In the genomic region with DNA sequence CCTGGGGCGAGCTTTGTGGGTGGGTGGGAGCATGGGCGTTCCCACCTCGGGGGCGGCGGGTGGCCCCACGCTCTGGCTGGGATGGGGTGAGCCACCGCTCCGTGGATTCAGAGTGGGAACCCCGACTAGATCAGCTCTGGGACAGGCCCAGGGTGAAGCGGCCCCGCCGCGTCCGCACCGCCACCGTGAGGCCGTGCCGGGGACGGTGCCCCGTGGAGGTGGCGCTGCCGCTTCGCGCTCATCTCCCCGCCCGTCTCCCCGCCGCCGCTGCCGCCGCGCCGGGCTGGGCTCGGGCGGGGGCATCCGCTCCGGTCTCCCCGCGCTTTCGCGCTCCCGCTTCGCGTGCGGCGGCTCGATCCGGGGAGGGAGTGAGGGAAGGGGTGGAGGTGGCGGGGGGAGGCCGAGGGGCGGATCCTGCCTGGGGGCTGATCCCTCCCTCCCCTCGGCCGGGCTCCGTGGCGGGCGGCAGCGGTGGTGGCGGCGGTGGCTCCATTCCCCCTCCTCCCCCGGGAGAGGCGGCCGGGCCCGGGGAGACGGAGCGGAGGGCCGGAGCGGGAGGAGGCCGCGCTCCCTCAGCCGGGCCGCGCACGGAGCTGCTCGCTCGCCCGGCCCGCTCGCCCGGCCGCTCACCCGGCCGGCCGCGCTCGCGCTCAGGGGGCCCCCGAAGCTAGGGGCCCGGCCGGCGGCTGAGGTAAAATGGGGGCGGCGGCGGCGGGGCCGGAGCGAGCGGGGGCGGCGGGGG, we compare ENCODE assay signal across 8 mouse cellular contexts. TPM values are rescaled to one million over a fixed set of nuclear protein-coding genes. Genes with fewer than 3 reads are reported as not detected.
A peak's percentile ranks its signal among the peaks of the same experiment; 100 is the strongest.
DNase-seq lines count a peak whose midpoint lies in the region; ATAC-seq and TF ChIP-seq lines count a peak whose summit lies in the region.

Gene Brpf3 (plus strand): TSS at position 420 of the 742 bp plus-strand sequence.

- peak within 1 kb of the TSS; percentile 79 for H3K4me3 ChIP-seq in gastrocnemius, adult 2 months
- peak within 1 kb of the TSS; percentile 81 for H3K4me3 ChIP-seq in hindbrain, embryonic 16.5 days (ENCODE audit: low read length)
- H3K4me3 ChIP-seq in macrophage (ENCODE audit: inconsistent target), result peak within 1 kb of the TSS; percentile 72

- POLR2A ChIA-PET in Patski (lab: Charles Lee), result interaction anchor here (0.7 to 2.3 kb wide), 3 partner anchors 12 to 109 kb away, joined by 3 to 4 read pairs (median 3); no protein-coding TSS in a partner anchor

- H3K9me3 ChIP-seq in hindbrain, embryonic 16.5 days (ENCODE audit: control insufficient read depth, low read length), result no peaks in the 10 kb centered on the region

- CTCF ChIA-PET in Patski (lab: Charles Lee), result no interaction called here

- H3K27ac ChIP-seq in gastrocnemius, adult 2 months, result peak within 1 kb of the TSS; percentile 96
- H3K27ac ChIP-seq in hindbrain, embryonic 16.5 days (ENCODE audit: low read depth, low read length), result peak within 1 kb of the TSS; percentile 99
- H3K27ac ChIP-seq in macrophage, result peak within 1 kb of the TSS; percentile 29; the same call in 1 of the 2 replicates

- peaks cover under 1% of the 10 kb centered on the region; the same call in 1 of the 2 replicates for H3K36me3 ChIP-seq in hindbrain, embryonic 16.5 days (ENCODE audit: control insufficient read depth, insufficient read depth, low read length)
- H3K36me3 ChIP-seq in macrophage (ENCODE audit: inconsistent target), result peaks cover under 1% of the 10 kb centered on the region; the same call in 1 of the 2 replicates

- in situ Hi-C loops in Patski (cut with MboI; ENCODE audit: low pct_unique_long_range_greater_than_20kb), result no loop called here

- H3K79me2 ChIP-seq in macrophage (ENCODE audit: inconsistent target), result peaks cover 34% of the 10 kb centered on the region; the same call in 1 of the 2 replicates

- WGBS in hindbrain, embryonic 16.5 days, result under 1% methylated on average over 52 of the region's 99 CpGs
- WGBS in macrophage (ENCODE audit: missing documents), result under 1% methylated on average over 65 of the region's 99 CpGs

- H3K4me1 ChIP-seq in hindbrain, embryonic 16.5 days (ENCODE audit: control insufficient read depth, insufficient read depth, low read depth, low read length), result peaks cover 12% of the 10 kb centered on the region

- no peaks in the 10 kb centered on the region for H3K27me3 ChIP-seq in Patski
- H3K27me3 ChIP-seq in hindbrain, embryonic 16.5 days (replicated peaks; ENCODE audit: control insufficient read depth, insufficient read depth, low read length), result no peaks in the 10 kb centered on the region

- intact Hi-C loops in gastrocnemius, adult 2 months (cut with DNase I), result loop anchor here (1.0 to 2.0 kb wide), 2 partner anchors 39 to 110 kb away; partner anchors contain the start of genes Mapk14 and Slc26a8

- TF ChIP-seq CTCF in Patski (IDR thresholded peaks at IDR 0.05), result no peak
- TF ChIP-seq CTCF in gastrocnemius, adult 2 months (IDR thresholded peaks at IDR 0.05), result peak; percentile 73

- peak; percentile 63 for ATAC-seq in Patski
- peak; percentile 43 for ATAC-seq in common myeloid progenitor, adult 5-6 weeks (replicated peaks; ENCODE audit: low read depth, poor library complexity, severe bottlenecking)
- ATAC-seq in hindbrain, embryonic 16.5 days, result peak; percentile 78

- peak within 1 kb of the TSS; percentile 93 for H3K4me2 ChIP-seq in hindbrain, embryonic 16.5 days (ENCODE audit: low read length)

- DNase-seq in Patski (ENCODE audit: low read depth, low spot score), result no peak
- DNase-seq in gastrocnemius, adult 2 months, result peak; percentile 92
- DNase-seq in left cerebral cortex, adult 18-20 months (ENCODE audit: low spot score in 2 of 2), result peak; percentile 58 to 70
- peak; percentile 67 for DNase-seq in retina, postnatal 7 days (ENCODE audit: low read depth, low spot score)
- DNase-seq in urinary bladder, adult 2 months (ENCODE audit: low spot score), result peak; percentile 86

- H3K9ac ChIP-seq in hindbrain, embryonic 16.5 days (ENCODE audit: low read depth, low read length), result peak within 1 kb of the TSS; percentile 99

RNA-seq across cellular contexts. Expression of gene Brpf3, which starts in this region (rescaled TPM):
- 31.4 TPM for polyA plus RNA-seq in Patski (2021)
- total RNA-seq in common myeloid progenitor, adult 5-6 weeks (2017), result 8.6 and 9.7 TPM in 2 replicates
- total RNA-seq in gastrocnemius, adult 2 months (2021), result 10 to 100 TPM; 15.5 to 16.2 TPM
- polyA plus RNA-seq in hindbrain, embryonic 16.5 days (2015; fragmentation: Nextera tagmentation; extraction: Ambion mirVana), result 6.3 and 7.0 TPM in 2 replicates
- 10 to 100 TPM; 51.5 to 55.0 TPM for total RNA-seq in left cerebral cortex, adult 18-20 months (2021)
- 100 to 1,000 TPM in 4 of 26 experiments, 10 to 100 TPM in 22; 60.7 to 254 (median 77.8) TPM for total RNA-seq in macrophage (2018; cell fraction: chromatin; rRNA removed)
- 10 to 100 TPM; 10.3 to 17.3 (median 13.7) TPM for total RNA-seq in macrophage (2018; cell fraction: cytosol; rRNA removed)
- total RNA-seq in macrophage (2018; cell fraction: nucleus; rRNA removed), result 10 to 100 TPM; 25.9 to 94.0 (median 41.7) TPM
- 11.9 to 24.5 TPM (median 12.0 TPM) in 3 replicates for polyA plus RNA-seq in macrophage (2018)
- polyA plus RNA-seq in urinary bladder, adult 2 months (2012; rRNA removed), result 33.3 and 34.0 TPM in 2 replicates

Comparison
In these comparisons a context has a peak if more than half of its experiments do, and no peak if none do; other contexts are left out.
1. H3K27ac ChIP-seq: peak in every context shown above with its lines; median percentile 99 in hindbrain, embryonic 16.5 days; 96 in gastrocnemius, adult 2 months; 29 in macrophage.